Mouse (Mus musculus): Measurements from ENCODE around the gene Cda.

GRCm38 (mm10) chr4:138312105-138312504 is 55.7 kb downstream of the Cda start:
- no peak for TF ChIP-seq CTCF (IDR thresholded peaks at IDR 0.05; ENCODE audit: borderline replicate concordance, extremely low read depth, insufficient read depth, insufficient read length)
- no peak for TF ChIP-seq POLR2A (IDR thresholded peaks at IDR 0.05; ENCODE audit: borderline replicate concordance, extremely low read depth, insufficient read depth, insufficient read length, poor library complexity, severe bottlenecking)

All from brain, embryonic 14.5 days (tissue).